10 mouse cellular contexts compared by ENCODE assay signal in genomic region chr2:104176166-104176978, GRCm38 (mm10). TPM values are rescaled to one million over a fixed set of nuclear protein-coding genes. Genes with fewer than 3 reads are reported as not detected.
DNase-seq lines count a peak whose midpoint lies in the region; ATAC-seq and TF ChIP-seq lines count a peak whose summit lies in the region.
"Had no signal": no experiment of that assay in that cellular context is flagged by ENCODE, and none has a peak within 500 bp of the region (broad histone marks: within the 10 kb centered on the region; RNA-seq: fewer than 3 reads in every experiment).

No protein-coding gene starts in this region.

- no peak for TF ChIP-seq CTCF in cerebellum, adult 2 months (IDR thresholded peaks at IDR 0.05; ENCODE audit: borderline replicate concordance, insufficient read depth, low read depth, low read length)
- no peak for TF ChIP-seq CTCF in liver, postnatal 0 days (IDR thresholded peaks at IDR 0.05; ENCODE audit: low read depth)

- no peak for TF ChIP-seq EP300 in liver, postnatal 0 days (IDR thresholded peaks at IDR 0.05; ENCODE audit: low read depth)

- 28% methylated on average over 17 of the region's 17 CpGs for WGBS in cerebellum, adult 2 months
- 51% methylated on average over 16 of the region's 17 CpGs for WGBS in liver, embryonic 12.5 days (ENCODE audit: insufficient replicate concordance)
- 56% methylated on average over 17 of the region's 17 CpGs for WGBS in liver, postnatal 0 days (ENCODE audit: insufficient replicate concordance)
- WGBS in hindbrain, embryonic 16.5 days = 59% methylated on average over 17 of the region's 17 CpGs

- peak overlapping the region; percentile 59 for H3K27ac ChIP-seq in cerebellum, adult 2 months (ENCODE audit: insufficient read depth, low read length)
- H3K27ac ChIP-seq in liver, embryonic 12.5 days = 0 out of 2 replicates have a peak overlapping the region, but pooled peaks have one; percentile 23
- H3K27ac ChIP-seq in liver, postnatal 0 days (ENCODE audit: low read depth) = no peak overlapping the region
- H3K27ac ChIP-seq in hindbrain, embryonic 16.5 days (ENCODE audit: low read depth, low read length) = no peak overlapping the region; the same call in 1 of the 2 replicates
- H3K27ac ChIP-seq: liver, embryonic 14.5 days had no signal

- H3K27me3 ChIP-seq in cerebellum, adult 2 months (ENCODE audit: control insufficient read depth, insufficient read depth, low read length) = no peaks in the 10 kb centered on the region
- peaks cover 42% of the 10 kb centered on the region for H3K27me3 ChIP-seq in liver, embryonic 12.5 days (replicated peaks)
- no peaks in the 10 kb centered on the region for H3K27me3 ChIP-seq in liver, postnatal 0 days (ENCODE audit: insufficient read depth, low read length)
- H3K27me3 ChIP-seq in hindbrain, embryonic 16.5 days (replicated peaks; ENCODE audit: control insufficient read depth, insufficient read depth, low read length) = no peaks in the 10 kb centered on the region

- H3K9ac ChIP-seq in liver, embryonic 12.5 days = no peak overlapping the region
- H3K9ac ChIP-seq in liver, postnatal 0 days (replicated peaks) = no peak overlapping the region
- no peak overlapping the region for H3K9ac ChIP-seq in hindbrain, embryonic 16.5 days (ENCODE audit: low read depth, low read length)
- H3K9ac ChIP-seq: liver, embryonic 14.5 days had no signal

- no peaks in the 10 kb centered on the region for H3K36me3 ChIP-seq in liver, embryonic 12.5 days
- no peaks in the 10 kb centered on the region for H3K36me3 ChIP-seq in liver, postnatal 0 days (replicated peaks; ENCODE audit: insufficient read depth, low read length)
- no peaks in the 10 kb centered on the region for H3K36me3 ChIP-seq in hindbrain, embryonic 16.5 days (ENCODE audit: control insufficient read depth, insufficient read depth, low read length)

- ATAC-seq in cerebellum, adult (ENCODE audit: insufficient number of reproducible peaks, low FRiP score, low TSS enrichment) = no peak; the same call in 1 of the 2 replicates
- ATAC-seq in liver, embryonic 12.5 days = no peak
- ATAC-seq in liver, postnatal 0 days = no peak
- peak; percentile 55; the same call in 1 of the 2 replicates for ATAC-seq in hindbrain, embryonic 16.5 days

- no peaks in the 10 kb centered on the region for H3K9me3 ChIP-seq in liver, embryonic 12.5 days (replicated peaks)
- no peaks in the 10 kb centered on the region for H3K9me3 ChIP-seq in liver, postnatal 0 days (ENCODE audit: low read length)
- no peaks in the 10 kb centered on the region for H3K9me3 ChIP-seq in hindbrain, embryonic 16.5 days (ENCODE audit: control insufficient read depth, low read length)

- TF ChIP-seq POLR2A in cerebellum, adult 2 months (IDR thresholded peaks at IDR 0.05; ENCODE audit: borderline replicate concordance, insufficient read depth, low read length) = no peak

- peaks cover 31% of the 10 kb centered on the region for H3K4me1 ChIP-seq in cerebellum, adult 2 months (ENCODE audit: control insufficient read depth, insufficient read depth, low read length)
- H3K4me1 ChIP-seq in liver, embryonic 12.5 days = peaks cover 10% of the 10 kb centered on the region; the same call in 1 of the 2 replicates
- no peaks in the 10 kb centered on the region for H3K4me1 ChIP-seq in liver, postnatal 0 days (ENCODE audit: insufficient read depth)
- peaks cover 9% of the 10 kb centered on the region for H3K4me1 ChIP-seq in hindbrain, embryonic 16.5 days (ENCODE audit: control insufficient read depth, insufficient read depth, low read depth, low read length)

- peak in 1 of 2 experiments; percentile 50 for DNase-seq in cerebellum, adult 2 months
- no peak for DNase-seq in liver, postnatal 0 days
- peak; percentile 4 for DNase-seq in retina, postnatal 7 days (ENCODE audit: low read depth, low spot score)
- no peak for DNase-seq in ovary, adult 18-20 months (ENCODE audit: low spot score)
- no peak for DNase-seq in thymus, postnatal 0 days (ENCODE audit: low spot score)

- no peak overlapping the region for H3K4me3 ChIP-seq in cerebellum, adult 2 months (replicated peaks; ENCODE audit: insufficient read depth, low read depth, low read length)
- no peak overlapping the region for H3K4me3 ChIP-seq in liver, embryonic 12.5 days
- H3K4me3 ChIP-seq in liver, postnatal 0 days (ENCODE audit: low read depth, low read length) = no peak overlapping the region
- no peak overlapping the region for H3K4me3 ChIP-seq in hindbrain, embryonic 16.5 days (ENCODE audit: low read length)

- H3K4me2 ChIP-seq in liver, embryonic 12.5 days = no peak overlapping the region
- H3K4me2 ChIP-seq in liver, postnatal 0 days (ENCODE audit: low read depth, low read length) = no peak overlapping the region
- H3K4me2 ChIP-seq in hindbrain, embryonic 16.5 days (ENCODE audit: low read length) = no peak overlapping the region

RNA-seq across cellular contexts. Expression of gene A930018P22Rik, which starts 53.8 kb away (rescaled TPM):
- 0.18 TPM in 1 of 2 replicates, not detected in the other for polyA plus RNA-seq in cerebellum, adult 2 months (2012; rRNA removed)
- 0.36 and 0.77 TPM in 2 replicates for polyA plus RNA-seq in liver, embryonic 12.5 days (2016; fragmentation: Nextera tagmentation; extraction: Ambion mirVana)
- 0.70 and 1.3 TPM in 2 replicates for polyA plus RNA-seq in liver, postnatal 0 days (2015; fragmentation: Nextera tagmentation; extraction: Ambion mirVana)
- polyA plus RNA-seq in hindbrain, embryonic 16.5 days (2015; fragmentation: Nextera tagmentation; extraction: Ambion mirVana) = not detected in 2 replicates
- not detected in 2 replicates for polyA plus RNA-seq in thymus, postnatal 0 days (2015; fragmentation: Nextera tagmentation; extraction: Ambion mirVana)
- polyA plus RNA-seq: small intestine, adult 2 months had no signal

Comparison
In these comparisons a context has a peak if more than half of its experiments do, and no peak if none do; other contexts are left out.
1. H3K27ac ChIP-seq: peak in cerebellum, adult 2 months (single experiment) and liver, embryonic 12.5 days (single experiment); none in liver, postnatal 0 days (single experiment) and hindbrain, embryonic 16.5 days (single experiment).